In the genomic region with DNA sequence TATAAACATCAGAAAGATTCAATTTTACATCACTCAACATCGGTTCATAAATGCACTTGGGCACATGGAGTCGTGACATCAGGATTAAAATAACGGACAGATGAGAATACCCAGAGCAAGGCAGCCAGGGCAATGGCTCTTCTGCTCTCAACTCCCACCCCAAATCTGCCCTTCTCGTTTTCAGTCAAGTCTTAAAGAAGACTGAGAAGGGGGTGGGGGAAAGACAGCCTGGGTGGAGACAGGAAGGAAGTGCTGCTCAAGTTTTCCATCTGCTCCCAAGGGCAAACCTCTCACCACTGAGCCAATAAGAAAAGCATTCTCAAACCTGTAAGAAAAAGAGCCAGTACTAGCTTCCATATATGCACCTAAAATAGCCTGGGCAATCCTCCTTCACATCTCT, we compare ENCODE assay signal across 1 mouse cellular context.
TF ChIP-seq lines count a peak whose summit lies in the region.

No protein-coding gene starts in this region.

TF ChIP-seq in CH12.LX, 34 proteins besides CTCF, POLR2A, EP300 and RAD21 (continued from another document):
- TF ChIP-seq BHLHE40 (IDR thresholded peaks at IDR 0.05; ENCODE audit: low read depth, low read length), result peak; percentile 52; the same call in 1 of the 2 replicates
- no peak; the same call in 1 of the 2 replicates for TF ChIP-seq MAX (IDR thresholded peaks at IDR 0.05; ENCODE audit: low read length)
- TF ChIP-seq NELFE (IDR thresholded peaks at IDR 0.05; ENCODE audit: low read depth, low read length), result peak; percentile 70
- TF ChIP-seq SIN3A (IDR thresholded peaks at IDR 0.05; ENCODE audit: low read length), result peak; percentile 75; the same call in 1 of the 2 replicates
- peak; percentile 42; the same call in 1 of the 2 replicates for TF ChIP-seq MYC (IDR thresholded peaks at IDR 0.05; ENCODE audit: low read depth, low read length)
- TF ChIP-seq TBP (conservative IDR thresholded peaks at IDR 0.05; ENCODE audit: low read depth, low read length), result peak; percentile 84
- TF ChIP-seq MAZ (IDR thresholded peaks at IDR 0.05; ENCODE audit: low read depth, low read length), result peak; percentile 48; the same call in 1 of the 2 replicates
- peak; percentile 91 for TF ChIP-seq ETS1 (conservative IDR thresholded peaks at IDR 0.05; ENCODE audit: low read depth, low read length)
- TF ChIP-seq JUN (IDR thresholded peaks at IDR 0.05; ENCODE audit: insufficient read depth, low read depth, low read length), result peak; percentile 98
- TF ChIP-seq ELF1 (IDR thresholded peaks at IDR 0.05; ENCODE audit: low read depth, low read length), result peak; percentile 71
- TF ChIP-seq TCF12 (IDR thresholded peaks at IDR 0.05; ENCODE audit: low read depth, low read length), result peak; percentile 79
